Mouse (Mus musculus): ENCODE data around the gene Cfap20.

The Cfap20 gene

DNA sequence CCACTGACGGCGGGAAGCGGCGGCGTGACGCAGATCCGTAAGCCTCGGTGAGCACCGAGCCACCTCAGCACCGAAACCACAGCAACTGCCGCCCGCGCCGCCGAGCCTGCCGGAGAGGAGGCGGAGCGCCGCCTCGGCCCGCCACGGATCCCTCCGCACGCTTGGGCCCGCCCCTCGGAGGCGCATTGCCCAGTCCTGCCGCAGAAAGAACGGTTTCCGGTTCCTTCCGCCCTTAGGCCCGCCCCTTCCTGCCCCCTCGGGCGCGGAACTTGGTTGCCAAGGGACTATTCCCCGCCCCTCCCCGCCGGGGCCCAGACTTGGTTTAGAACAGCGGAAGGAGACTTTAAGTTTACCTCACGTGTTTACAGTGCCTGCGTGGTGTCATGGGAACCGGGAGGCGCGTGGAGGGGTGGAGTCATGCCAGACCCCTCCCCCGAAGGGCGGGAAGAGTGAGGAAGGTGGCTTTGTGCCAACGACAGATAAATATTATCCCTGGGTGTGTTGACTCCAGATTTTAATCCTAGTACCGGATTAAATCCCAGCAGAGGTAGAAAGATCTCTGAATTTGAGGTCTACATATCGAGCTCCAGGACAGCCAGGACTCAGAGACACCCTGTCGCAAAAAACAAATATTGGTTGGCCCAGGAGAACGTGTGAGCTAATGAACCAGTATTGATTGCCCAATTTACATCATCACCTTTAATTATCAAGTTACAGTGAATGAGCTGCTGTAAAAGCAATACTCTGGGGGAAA, at the start of gene Cfap20:
TSS of gene Cfap20 (minus strand) at position 184 of the 754 bp plus-strand sequence.
- peak; percentile 100 for DNase-seq

DNA sequence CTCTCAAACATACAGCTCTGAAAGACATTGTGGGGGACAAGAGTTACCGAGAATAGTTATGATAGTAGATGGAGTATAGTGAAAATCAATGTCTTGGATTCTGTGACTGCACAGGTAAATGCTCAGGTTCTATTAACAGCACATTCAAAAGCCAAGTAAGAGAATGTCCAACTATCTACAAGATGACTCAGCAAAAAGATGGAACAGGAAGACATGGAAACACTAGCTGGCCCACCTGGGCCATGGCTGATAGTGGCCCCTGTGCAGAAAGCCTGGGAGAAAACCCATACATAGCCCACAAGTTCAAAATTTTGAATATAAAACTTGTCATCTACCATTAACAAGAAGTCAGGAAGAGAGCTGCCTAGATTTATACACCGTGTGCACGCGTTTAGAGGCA, 35.3 kb upstream of the Cfap20 start:
- no peak for DNase-seq

DNA sequence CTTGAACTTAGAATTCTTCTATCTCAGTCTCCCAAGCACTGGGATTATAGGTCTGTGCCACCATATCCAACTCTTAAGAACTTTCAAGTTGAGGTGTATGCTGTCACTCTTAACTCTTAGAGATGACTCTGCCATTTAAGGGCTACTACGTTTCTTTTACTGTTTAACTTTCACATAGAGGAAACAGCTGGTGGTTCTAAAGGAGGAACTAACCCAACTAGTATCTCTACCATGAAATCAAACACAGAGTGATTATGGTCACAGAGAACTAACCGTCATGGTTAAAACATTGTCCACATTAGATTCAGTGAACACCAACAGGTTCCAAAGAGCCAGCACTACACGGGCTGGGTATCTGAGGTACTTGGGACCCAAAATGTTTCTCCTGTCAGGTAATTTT, 34.3 kb upstream of the Cfap20 start:
- no peak for DNase-seq

DNA sequence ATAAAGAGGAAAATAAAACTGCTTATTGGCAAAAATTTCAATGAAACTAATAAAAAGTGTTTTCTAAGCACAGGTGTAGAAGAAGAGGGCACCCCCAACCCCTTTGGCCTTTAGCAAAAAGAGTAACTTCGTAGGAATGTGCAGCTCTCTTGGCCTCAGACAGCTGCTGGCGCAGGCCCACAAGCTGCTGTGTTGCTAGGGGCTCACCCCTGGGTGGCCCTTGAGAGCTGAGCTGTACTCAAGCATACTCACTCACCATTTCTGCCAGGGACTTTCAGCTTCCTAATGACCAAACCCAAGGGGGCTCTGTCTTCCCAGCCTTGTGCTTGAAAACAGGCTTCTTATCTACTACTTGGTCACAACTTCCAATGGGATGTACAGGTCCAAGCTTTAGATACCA, 31.9 kb upstream of the Cfap20 start:
- no peak for DNase-seq

DNA sequence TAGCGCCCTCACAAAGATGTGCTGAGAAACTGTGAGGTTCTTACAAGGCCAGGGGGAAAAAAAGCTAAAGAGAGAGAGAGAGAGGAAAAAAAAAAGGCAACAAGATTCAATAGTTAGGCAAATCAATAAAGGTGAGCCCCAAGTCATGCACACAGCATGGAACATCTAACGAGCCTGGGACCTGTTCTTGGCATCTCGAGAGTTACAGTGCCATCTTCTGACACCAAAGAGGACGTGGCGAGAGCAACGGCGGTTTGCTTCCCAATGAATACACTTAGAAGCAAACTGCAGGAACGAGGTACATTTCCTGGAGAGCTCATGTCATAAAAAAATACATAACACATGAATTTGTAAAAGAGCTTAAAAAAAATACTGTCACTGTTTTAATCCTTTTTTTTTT, 17.8 kb upstream of the Cfap20 start:
- no peak for DNase-seq

DNA sequence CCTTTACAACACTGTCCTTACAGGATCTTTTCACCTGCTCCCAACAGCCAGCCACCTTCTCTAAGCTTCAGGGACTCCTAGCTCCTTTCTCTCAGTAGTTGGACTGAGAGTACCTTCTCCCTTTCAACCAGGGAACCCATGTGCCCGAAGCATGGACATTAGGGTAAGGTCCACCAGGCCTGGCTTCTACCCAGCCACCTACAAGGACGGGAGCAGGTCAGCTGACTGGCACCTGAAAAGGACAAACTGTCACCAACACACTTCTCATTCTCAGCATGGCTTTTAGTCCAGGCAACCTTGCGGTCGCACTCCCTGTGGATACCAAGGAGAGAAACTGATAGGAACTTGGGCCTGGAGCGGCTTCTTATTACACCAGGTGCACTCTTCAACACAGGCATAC, 15.6 kb upstream of the Cfap20 start:
- no peak for DNase-seq

DNA sequence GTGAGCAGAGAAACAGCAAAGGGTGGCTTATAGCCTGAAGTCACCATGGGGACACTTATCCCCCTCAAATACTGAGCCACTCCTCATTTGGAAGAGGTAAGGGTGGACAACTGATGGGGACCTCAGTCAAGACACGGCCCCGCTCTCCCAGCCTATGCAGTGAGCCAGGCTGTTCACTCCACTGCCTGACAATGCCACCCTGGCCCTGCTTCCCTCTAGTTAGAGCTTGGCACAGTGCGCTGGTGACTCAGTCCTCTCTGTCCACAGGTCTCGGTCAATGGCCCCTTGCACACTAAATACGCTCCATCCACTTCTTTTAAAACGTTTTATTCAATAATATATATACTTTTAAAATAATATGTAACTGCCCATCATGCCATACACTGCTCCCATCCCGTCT, 13.0 kb upstream of the Cfap20 start:
- no peak for DNase-seq

DNA sequence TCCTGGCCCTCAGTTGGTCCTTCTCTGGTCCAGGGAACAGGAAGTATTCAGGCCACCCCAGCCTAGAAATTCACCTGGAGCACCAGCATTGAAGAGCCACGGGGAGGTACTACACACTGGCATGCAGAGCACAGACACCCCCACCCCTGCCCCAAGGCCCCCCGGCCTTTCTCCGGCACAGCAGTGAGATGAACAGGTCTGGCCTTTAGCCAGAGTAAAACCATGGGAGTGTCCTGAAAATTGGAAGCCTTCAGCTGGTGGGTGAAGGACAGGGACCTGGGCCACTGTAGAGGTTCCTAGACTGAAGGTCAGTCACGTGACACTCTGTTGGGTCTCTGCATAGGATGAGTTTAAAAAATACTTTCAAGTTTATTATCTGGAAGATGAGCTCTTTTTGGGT, 10.4 kb upstream of the Cfap20 start:
- DNase-seq: no peak

DNA sequence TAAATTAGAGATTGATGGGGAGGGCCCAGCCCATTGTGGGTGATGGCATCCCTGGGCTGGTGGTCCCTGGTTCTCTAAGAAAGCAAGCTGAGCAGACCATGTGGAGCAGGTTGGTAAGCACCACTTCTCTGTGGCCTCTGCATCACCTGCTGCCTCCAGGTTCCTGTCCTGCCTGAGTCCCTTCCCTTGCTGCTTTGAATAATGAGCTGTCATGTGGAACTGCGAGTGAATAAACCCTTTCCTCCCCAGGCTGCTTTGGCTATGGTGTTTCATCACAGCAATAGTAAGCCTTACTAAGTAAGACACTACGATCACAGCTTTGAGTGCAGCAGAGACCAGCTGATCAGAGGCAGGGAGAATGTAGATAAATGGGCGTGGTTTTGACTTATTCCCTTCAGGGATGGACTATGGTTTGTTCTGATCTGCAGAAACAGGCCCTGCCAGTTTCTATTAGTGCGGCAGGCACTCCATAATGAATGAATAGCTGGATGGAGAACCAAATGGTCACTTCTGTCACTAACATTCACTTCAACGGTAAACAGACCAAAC, 6.9 kb upstream of the Cfap20 start:
- no peak for DNase-seq

DNA sequence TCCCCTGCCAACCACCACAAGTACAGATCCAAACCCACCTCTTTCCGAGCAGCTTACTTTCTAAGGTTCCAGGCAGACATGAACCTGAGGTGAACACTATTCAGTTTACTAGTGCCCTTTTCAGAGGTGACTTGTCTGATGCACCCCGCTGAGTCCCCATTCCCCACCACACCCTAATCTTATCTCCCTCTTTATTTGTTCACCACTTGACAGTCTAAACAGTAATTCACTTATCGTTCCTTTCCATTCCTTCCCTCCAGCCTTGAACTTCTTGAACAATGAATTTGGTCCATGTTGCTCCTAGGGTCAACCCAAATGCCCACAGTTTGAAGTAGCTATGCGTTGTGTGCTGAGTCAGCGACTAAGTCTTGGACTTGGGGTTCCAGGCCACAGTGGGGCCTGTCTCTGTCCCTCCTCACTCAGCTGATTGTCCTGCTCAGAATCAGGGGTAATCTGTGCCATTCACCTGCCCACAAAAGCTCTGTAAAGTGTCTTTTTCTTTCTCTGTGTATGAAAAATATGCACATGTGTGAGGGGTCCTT, 5.6 kb upstream of the Cfap20 start:
- no peak for DNase-seq

DNA sequence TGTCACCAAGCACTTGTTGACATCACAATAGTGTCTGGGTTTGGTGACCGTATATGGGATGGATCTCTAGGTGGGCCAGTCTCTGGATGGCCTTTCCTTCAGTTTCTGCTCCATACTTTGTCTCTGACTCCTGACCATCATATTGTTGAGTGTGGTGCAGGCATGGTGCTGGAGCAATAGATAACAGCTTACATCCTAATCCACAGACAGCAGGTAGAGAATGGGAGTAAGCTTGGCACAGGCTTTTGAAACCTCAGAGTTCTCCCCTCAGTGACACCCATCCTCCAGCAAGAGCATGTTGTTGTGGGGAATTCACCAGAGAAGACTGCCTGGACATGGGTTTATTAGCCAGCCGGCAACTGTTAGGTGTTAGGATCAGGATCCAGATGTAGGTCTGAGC, 4.8 kb upstream of the Cfap20 start:
- no peak for DNase-seq

DNA sequence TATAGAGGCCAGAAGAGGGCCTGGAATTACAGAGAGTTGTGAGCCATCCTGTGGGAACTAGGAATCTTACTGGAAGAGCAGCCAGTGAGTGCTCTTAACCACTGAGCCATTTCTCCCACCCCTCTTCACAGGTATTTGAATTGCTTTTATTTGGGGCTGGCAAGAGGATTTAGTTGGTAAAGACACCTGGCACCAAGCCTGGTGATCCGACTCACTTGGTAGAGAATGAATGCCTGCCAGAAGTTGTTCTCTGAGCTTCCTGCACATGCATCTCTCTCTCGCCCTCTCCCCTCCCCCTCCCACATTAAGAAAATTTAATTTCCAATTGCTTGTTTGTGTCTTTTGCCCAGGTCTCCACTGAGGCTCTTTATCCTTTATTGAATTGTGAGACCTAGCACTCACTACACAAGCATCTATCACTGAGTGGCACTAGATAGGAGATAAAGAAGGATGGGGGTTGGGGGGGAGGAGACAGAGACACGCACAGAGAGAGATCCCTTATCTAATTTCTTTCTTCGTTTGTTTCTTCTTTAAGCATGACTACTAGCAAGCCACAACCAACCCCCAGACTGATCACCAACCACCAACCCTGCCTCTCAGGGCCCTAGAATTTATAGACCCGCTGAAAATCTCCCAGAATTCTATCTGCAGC, 2.8 kb upstream of the Cfap20 start:
- no peak for DNase-seq

DNA sequence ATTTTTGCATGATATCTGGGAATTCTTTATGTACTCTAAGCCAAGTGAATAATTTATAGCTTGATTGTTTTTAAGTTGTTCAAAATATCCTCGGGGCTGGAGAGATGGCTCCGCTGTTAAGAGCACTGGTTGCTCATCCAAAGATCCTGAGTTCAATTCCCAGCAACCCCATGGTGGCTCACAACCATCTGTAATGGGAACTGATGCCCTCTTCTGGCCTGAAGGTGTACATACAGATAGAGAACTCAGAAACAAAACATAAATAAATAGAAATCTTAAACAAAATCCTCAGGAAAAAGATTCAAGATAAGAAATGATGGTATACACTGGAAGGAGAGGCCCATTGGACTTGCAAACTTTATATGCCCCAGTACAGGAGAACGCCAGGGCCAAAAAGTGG, 1.3 kb upstream of the Cfap20 start:
- DNase-seq: no peak

DNA sequence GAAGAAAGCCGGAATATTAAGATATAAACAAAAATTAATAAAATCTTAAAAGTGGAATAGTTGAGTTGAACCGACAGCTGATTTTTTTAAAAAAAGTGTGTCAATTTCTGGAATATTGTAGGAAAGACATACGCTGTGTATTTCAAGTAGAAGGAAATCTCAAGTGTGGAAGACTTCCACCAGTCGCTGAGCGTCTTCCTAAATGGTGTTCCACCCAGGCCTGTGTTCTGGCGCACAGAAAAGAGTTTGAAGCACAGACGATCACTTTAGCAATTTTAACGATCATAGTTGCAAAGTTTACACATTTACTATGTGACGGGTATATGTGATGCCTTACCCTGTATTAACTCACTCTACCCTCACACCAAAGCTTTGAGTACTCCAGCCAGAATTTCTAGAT, 802 bp upstream of the Cfap20 start:
- DNase-seq: no peak

DNA sequence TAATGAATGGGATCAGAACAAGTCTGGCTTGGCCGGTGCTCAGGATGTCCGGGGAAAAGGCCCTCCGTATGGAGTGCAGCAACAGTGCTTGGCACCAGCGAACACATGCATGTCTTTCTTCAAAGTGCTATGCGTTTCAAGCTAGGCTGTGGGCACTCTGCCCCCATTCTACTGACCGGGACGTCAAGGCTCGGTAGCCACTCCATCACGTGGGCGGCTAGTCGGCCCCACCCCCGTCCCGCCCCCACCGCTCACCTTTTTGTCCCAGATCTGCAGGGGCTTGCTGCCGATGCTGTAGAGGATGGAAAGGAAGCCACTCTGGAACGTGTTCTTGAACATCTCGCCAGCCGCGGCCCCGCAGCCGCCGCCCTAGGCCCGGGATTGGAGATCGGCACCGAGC, 436 bp downstream of the Cfap20 start:
- no peak for DNase-seq

DNA sequence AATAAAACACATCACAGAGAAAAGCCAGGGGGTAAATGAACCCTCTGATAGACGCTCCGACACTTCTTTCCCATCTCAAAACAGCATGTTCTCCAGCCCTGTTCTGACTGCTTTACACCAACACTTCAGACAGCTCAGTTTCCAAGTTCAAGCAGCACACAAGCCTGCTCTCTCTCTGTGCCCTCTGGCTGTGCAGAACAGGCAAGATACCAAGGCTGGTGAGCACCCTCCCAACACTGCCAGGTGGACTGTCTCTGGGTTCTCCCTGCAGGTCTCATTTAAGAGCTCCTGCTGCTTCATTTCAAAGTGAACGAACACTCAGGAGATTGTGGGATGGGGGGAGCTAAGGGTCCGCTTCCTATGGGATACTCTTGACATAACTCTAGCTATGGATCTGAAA, 1.5 kb downstream of the Cfap20 start:
- no peak for DNase-seq

DNA sequence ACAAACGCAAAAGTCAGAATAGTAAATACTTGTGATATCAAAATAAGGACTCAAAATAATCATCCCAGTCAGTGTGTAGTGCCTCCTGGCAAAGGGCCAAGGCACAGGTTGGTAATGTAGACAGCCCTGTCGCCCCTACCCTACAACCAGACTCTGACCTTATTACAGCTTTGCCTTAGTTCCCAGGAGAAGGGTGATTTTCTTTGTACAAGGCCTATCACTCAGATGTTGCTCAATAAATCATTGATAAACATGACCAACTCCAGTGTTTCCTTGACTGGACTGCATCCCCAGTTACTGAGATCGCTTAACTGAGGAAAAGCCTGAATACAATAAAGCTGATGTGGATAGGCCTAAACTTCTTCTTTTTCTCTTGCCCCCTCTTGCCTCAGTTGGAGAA, 2.2 kb downstream of the Cfap20 start:
- DNase-seq: no peak

DNA sequence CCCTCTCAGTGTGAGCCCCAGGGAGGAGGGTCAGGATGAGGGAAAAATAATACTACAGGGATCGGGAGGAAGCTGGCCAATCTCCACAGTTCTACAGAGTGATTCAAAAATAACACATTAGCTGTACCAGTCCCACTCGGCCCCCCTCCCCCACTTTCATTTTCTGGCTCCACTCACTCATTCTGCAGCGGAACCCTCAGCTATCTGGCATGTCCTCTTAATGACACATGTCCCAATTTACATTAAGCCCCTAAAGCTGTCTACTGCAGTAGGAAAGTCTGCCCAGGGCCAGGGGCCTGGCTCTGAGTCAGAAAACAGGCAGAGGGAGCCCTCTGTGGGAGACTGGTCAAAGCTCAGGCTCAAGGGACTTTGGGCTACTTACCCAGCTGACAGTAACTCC, 4.7 kb downstream of the Cfap20 start:
- no peak for DNase-seq

DNA sequence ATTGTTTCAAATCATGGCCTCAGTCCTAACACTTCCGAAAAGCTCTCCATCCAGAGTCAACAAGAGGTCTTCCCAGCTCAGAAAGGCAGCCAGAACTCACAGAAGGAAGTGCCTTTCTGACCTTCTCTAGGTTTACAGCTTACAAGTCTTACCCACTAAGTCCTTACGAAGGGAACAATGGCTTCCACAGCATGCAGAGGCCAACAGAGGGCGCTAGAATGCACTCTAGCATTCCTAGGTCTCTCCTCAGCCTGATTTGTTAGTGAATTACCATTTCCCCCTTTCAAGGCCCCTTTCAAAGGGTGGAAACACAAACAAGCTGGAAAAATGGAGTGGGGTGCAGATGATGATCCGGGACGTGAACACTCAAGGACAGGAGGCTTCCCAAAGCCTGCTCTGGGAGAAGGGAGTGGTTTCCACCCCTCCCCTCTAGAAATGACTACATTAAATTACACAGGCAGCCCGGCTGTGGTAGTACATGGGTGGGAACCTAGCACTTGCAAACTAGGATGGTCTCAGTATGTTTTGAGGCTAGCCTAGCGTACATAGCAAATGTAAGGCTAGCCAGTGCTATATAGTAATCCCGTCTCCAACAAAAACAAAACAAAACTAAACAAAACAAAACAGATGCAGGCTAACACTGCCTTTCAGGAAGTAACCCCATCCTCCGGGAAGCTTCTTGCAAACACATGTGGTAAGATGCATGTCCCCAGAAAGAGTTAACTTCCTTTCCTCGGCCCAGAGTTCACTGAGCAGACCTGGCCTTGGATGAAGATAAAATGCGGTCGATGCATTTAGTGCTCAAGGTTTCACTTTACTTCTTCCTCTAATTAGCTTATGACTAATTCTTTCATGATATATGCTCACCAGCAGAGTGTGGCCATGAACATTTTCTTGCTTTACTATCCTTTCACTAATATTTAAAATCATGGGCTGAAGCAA, 6.8 kb downstream of the Cfap20 start:
- DNase-seq: peak; percentile 66 to 68

DNA sequence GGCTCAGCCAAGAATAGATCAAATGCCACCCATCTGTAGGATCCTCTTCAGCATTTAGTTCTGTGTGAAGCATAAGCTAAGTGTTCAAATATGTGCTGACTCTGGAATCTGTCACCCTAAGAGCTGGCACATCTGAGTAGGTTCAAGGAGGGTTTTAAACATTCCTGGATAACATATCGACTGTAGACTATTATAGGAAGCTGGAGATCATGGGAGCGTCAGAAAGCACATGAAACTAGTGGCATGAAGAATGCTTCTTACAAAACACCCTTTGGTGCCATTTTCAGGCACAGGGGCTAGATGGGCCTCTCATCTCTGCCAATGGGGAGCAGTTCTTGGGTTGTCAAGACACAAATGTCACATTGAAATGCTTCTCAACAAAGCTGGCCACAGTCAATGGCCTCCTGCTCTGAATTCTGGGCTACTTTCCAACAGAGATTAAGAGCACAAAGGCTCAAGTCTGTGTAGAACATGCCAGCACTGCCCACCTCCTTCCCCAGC, 7.8 kb downstream of the Cfap20 start:
- DNase-seq: no peak

DNA sequence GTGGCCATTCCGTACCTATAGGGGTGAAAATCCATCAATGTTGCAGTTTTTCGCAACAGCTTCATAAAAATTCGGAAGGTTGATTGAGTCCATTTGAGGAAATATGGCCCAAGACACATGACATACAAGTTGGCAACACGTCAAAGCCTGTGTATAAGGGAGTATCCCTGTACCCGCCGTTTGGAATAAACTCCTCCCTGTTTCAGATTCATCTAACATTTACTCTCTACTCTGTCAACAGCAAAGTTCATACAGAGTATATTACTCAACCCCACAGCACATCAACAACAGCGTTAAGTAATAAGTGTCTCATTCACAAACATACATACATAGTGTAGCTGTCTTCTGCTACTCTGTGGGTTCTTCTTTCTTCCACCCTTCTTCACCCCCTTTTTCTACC, 10.0 kb downstream of the Cfap20 start:
- DNase-seq: no peak

DNA sequence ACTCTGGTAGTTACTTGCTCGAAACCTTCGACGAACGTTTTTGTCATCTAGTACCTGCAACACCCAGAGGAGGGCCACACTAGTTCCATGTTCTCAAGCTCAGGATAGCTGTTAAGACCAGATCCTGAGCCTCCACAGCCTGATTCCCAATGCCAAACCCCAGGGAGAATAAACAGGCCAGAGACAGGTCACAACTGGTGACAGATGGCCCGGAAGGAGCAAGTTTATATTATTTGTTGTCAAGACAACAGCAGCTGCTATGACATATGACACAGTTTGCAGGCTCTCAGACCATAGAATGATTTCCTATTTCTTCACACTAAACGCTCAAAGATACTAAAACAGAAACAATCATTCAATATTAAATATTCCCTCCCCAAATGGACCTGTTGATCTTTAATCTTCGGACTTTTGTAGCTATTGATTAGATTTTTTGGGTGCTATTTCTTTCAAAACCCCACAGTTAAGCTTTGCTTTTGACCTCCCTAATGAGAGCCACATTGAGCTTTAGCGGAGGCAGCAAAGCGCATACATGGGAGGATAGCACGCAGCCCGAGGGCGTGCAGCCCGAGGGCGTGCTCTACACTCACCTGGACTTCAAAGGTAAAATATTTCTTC, 12.4 kb downstream of the Cfap20 start:
- DNase-seq: no peak

Measured in thymus, postnatal 36 days (tissue).